ENCODE assay signal across 12 mouse cellular contexts in genomic region chr11:113026994-113027393, GRCm38 (mm10).
A peak's percentile ranks its signal among the peaks of the same experiment; 100 is the strongest.
DNase-seq lines count a peak whose midpoint lies in the region; ATAC-seq and TF ChIP-seq lines count a peak whose summit lies in the region.
"Had no signal": no experiment of that assay in that cellular context is flagged by ENCODE, and none has a peak within 500 bp of the region (broad histone marks: within the 10 kb centered on the region; RNA-seq: fewer than 3 reads in every experiment).

No protein-coding gene starts in this region.

- no peak overlapping the region for H3K4me2 ChIP-seq in forebrain, embryonic 11.5 days (ENCODE audit: low read depth, low read length, severe bottlenecking)
- H3K4me2 ChIP-seq in midbrain, embryonic 15.5 days: no peak overlapping the region
- H3K4me2 ChIP-seq: liver, embryonic 13.5 days had no signal

- no peak for TF ChIP-seq CTCF in embryonic fibroblast, embryonic 13.5 days (IDR thresholded peaks at IDR 0.05; ENCODE audit: borderline replicate concordance, insufficient read depth, low read length)

- no peak for ATAC-seq in forebrain, embryonic 11.5 days (replicated peaks; ENCODE audit: low FRiP score)
- no peak for ATAC-seq in midbrain, embryonic 15.5 days (replicated peaks)
- no peak for ATAC-seq in inflammation-experienced regulatory T-cells, adult 6 months
- ATAC-seq: intestine, postnatal 0 days had no signal

- 68% methylated on average over 6 of the region's 6 CpGs for WGBS in forebrain, embryonic 10.5 days
- 71% methylated on average over 6 of the region's 6 CpGs for WGBS in forebrain, embryonic 11.5 days
- 66% methylated on average over 6 of the region's 6 CpGs for WGBS in midbrain, embryonic 10.5 days
- WGBS in midbrain, embryonic 15.5 days: 61% methylated on average over 6 of the region's 6 CpGs

- H3K9me3 ChIP-seq in forebrain, embryonic 10.5 days: peaks cover 7% of the 10 kb centered on the region
- H3K9me3 ChIP-seq in forebrain, embryonic 11.5 days (ENCODE audit: control insufficient read depth, low read length): peaks cover 3% of the 10 kb centered on the region; the same call in 1 of the 2 replicates
- peaks cover 8% of the 10 kb centered on the region; the same call in 1 of the 2 replicates for H3K9me3 ChIP-seq in midbrain, embryonic 10.5 days (replicated peaks)
- H3K9me3 ChIP-seq in midbrain, embryonic 15.5 days: no peaks in the 10 kb centered on the region
- H3K9me3 ChIP-seq: liver, embryonic 13.5 days had no signal

- TF ChIP-seq POLR2A in embryonic fibroblast, embryonic 13.5 days (IDR thresholded peaks at IDR 0.05; ENCODE audit: low read depth, low read length): no peak

- no peak for DNase-seq in forebrain, embryonic 10.5 days (ENCODE audit: extremely low spot score, low spot score)
- DNase-seq in forebrain, embryonic 11.5 days (ENCODE audit: low spot score): no peak
- DNase-seq in midbrain, embryonic 10.5 days (ENCODE audit: low spot score): no peak
- DNase-seq in heart, postnatal 4 days: peak; percentile 37
- no peak for DNase-seq in MN1 (ENCODE audit: low spot score)
- DNase-seq: cerebellum, adult 9-11 months; liver, embryonic 13.5 days; thymus, adult 2 months had no signal

- H3K4me1 ChIP-seq in forebrain, embryonic 10.5 days: peaks cover 27% of the 10 kb centered on the region
- H3K4me1 ChIP-seq in forebrain, embryonic 11.5 days (replicated peaks; ENCODE audit: control insufficient read depth, insufficient read depth, low read length): no peaks in the 10 kb centered on the region
- peaks cover 26% of the 10 kb centered on the region for H3K4me1 ChIP-seq in midbrain, embryonic 10.5 days
- H3K4me1 ChIP-seq in midbrain, embryonic 15.5 days: peaks cover 4% of the 10 kb centered on the region
- peaks cover 7% of the 10 kb centered on the region; the same call in 1 of the 2 replicates for H3K4me1 ChIP-seq in embryonic fibroblast, embryonic 13.5 days (ENCODE audit: control insufficient read depth, insufficient read depth, low read length)
- H3K4me1 ChIP-seq: liver, embryonic 13.5 days had no signal

- H3K27ac ChIP-seq in forebrain, embryonic 10.5 days: peak overlapping the region; percentile 35; the same call in 1 of the 2 replicates
- H3K27ac ChIP-seq in forebrain, embryonic 11.5 days (ENCODE audit: low read depth, low read length): no peak overlapping the region
- H3K27ac ChIP-seq in midbrain, embryonic 10.5 days (replicated peaks): 0 out of 2 replicates have a peak overlapping the region, but pooled peaks have one; percentile 28
- H3K27ac ChIP-seq in midbrain, embryonic 15.5 days: no peak overlapping the region
- peak overlapping the region; percentile 9 for H3K27ac ChIP-seq in embryonic fibroblast, embryonic 13.5 days (ENCODE audit: insufficient read depth, low read length)
- H3K27ac ChIP-seq: liver, embryonic 13.5 days had no signal

- H3K9ac ChIP-seq in forebrain, embryonic 11.5 days (ENCODE audit: low read length): no peak overlapping the region
- no peak overlapping the region for H3K9ac ChIP-seq in midbrain, embryonic 15.5 days
- H3K9ac ChIP-seq: liver, embryonic 13.5 days had no signal

- 0 out of 2 replicates have a peak, but pooled peaks cover 5% of the 10 kb centered on the region for H3K27me3 ChIP-seq in forebrain, embryonic 10.5 days (ENCODE audit: poor library complexity, severe bottlenecking)
- H3K27me3 ChIP-seq in forebrain, embryonic 11.5 days (ENCODE audit: control insufficient read depth, insufficient read depth, low read length): no peaks in the 10 kb centered on the region
- H3K27me3 ChIP-seq in midbrain, embryonic 10.5 days (ENCODE audit: low read depth, poor library complexity, severe bottlenecking): 0 out of 2 replicates have a peak, but pooled peaks cover 6% of the 10 kb centered on the region
- H3K27me3 ChIP-seq in midbrain, embryonic 15.5 days (replicated peaks): no peaks in the 10 kb centered on the region
- H3K27me3 ChIP-seq: liver, embryonic 13.5 days had no signal

- no peak overlapping the region for H3K4me3 ChIP-seq in forebrain, embryonic 10.5 days
- H3K4me3 ChIP-seq in forebrain, embryonic 11.5 days (ENCODE audit: low read depth, low read length): no peak overlapping the region
- no peak overlapping the region for H3K4me3 ChIP-seq in midbrain, embryonic 10.5 days
- no peak overlapping the region for H3K4me3 ChIP-seq in midbrain, embryonic 15.5 days
- no peak overlapping the region for H3K4me3 ChIP-seq in embryonic fibroblast, embryonic 13.5 days (ENCODE audit: insufficient read depth, low read length)
- H3K4me3 ChIP-seq: liver, embryonic 13.5 days had no signal

- H3K36me3 ChIP-seq in forebrain, embryonic 10.5 days (replicated peaks): no peaks in the 10 kb centered on the region
- no peaks in the 10 kb centered on the region for H3K36me3 ChIP-seq in forebrain, embryonic 11.5 days (ENCODE audit: control insufficient read depth, insufficient read depth, low read length)
- H3K36me3 ChIP-seq in midbrain, embryonic 10.5 days: no peaks in the 10 kb centered on the region
- no peaks in the 10 kb centered on the region for H3K36me3 ChIP-seq in midbrain, embryonic 15.5 days (replicated peaks)
- H3K36me3 ChIP-seq: liver, embryonic 13.5 days had no signal

Comparison
In these comparisons a context has a peak if more than half of its experiments do, and no peak if none do; other contexts are left out.
1. H3K27ac ChIP-seq: peak in forebrain, embryonic 10.5 days (single experiment), midbrain, embryonic 10.5 days (single experiment) and embryonic fibroblast, embryonic 13.5 days (single experiment); none in forebrain, embryonic 11.5 days (single experiment) and midbrain, embryonic 15.5 days (single experiment).